Mouse (Mus musculus) E14TG2a.4 (cell line): ENCODE data around the gene Nek10.

Experiments used
- CTCF ChIP-seq: conservative IDR thresholded peaks from 2 replicates; pipeline ENCODE4 v1.5.1; 2014; ENCODE audit warnings: low read length
- NANOG ChIP-seq: IDR thresholded peaks from 2 replicates; pipeline ENCODE4 v1.6.1; 2014; ENCODE audit warnings: borderline replicate concordance, low read length, mixed read lengths
- POU5F1 ChIP-seq: IDR thresholded peaks from 2 replicates; pipeline ENCODE4 v1.6.1; 2014; ENCODE audit warnings: low read length, borderline replicate concordance

DNA sequence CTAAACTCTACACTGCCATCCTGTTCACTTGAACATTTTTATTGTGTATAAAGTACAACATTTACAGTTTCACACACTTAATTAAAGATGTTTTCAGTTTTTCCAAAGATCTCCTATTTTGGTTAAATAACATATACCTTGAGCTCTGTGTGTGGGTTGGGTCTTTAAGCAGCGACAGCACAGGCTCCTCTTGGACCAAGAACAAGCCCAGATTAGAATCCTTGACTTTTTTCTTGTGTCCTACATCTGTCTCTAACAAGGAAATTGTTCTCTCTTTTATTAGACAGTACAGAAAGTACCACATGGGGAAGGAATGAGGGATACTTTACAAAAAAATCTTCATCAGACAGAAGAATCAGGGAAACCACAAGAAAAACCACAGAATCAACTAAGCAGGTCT lies 122.4 kb downstream of the Nek10 start:
- TF ChIP-seq CTCF (no peak), POU5F1 (no peak), NANOG (no peak)
